23 mouse cellular contexts compared by ENCODE assay signal in the genomic region with DNA sequence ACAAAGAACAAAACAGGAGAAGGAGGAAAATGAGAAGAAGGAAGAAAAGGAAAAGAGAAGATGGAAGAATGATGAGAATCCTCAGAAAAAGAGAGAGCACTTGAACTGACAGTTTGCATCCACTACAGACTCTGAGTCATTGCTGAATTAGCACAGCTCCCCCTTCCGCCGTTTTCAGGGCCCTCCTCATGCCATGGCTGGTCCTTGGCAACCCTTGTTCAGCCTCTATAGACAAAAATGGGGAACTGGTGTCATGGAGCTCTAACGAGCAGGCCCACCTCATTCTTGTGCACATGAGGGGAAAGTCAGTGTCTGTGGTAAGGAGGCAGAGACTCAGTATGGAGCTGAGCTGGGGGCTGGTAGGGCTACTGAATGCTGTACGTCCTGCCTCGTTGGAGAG.
A peak's percentile ranks its signal among the peaks of the same experiment; 100 is the strongest.
DNase-seq lines count a peak whose midpoint lies in the region; ATAC-seq and TF ChIP-seq lines count a peak whose summit lies in the region.
"Had no signal": no experiment of that assay in that cellular context is flagged by ENCODE, and none has a peak within 500 bp of the region (broad histone marks: within the 10 kb centered on the region; RNA-seq: fewer than 3 reads in every experiment).

No protein-coding gene starts in this region.

- no peak overlapping the region for H3K4me3 ChIP-seq in hindbrain, embryonic 12.5 days
- no peak overlapping the region for H3K4me3 ChIP-seq in hindbrain, embryonic 16.5 days (ENCODE audit: low read length)
- no peak overlapping the region for H3K4me3 ChIP-seq in liver, postnatal 0 days (ENCODE audit: low read depth, low read length)
- H3K4me3 ChIP-seq in left cerebral cortex, adult 2 months, result no peak overlapping the region
- H3K4me3 ChIP-seq: embryonic facial prominence, embryonic 10.5 days; embryonic facial prominence, embryonic 12.5 days; forebrain, embryonic 13.5 days; forebrain, embryonic 15.5 days had no signal

- no peak overlapping the region for H3K4me2 ChIP-seq in hindbrain, embryonic 12.5 days (replicated peaks)
- no peak overlapping the region for H3K4me2 ChIP-seq in hindbrain, embryonic 16.5 days (ENCODE audit: low read length)
- H3K4me2 ChIP-seq in liver, postnatal 0 days (ENCODE audit: low read depth, low read length), result no peak overlapping the region
- H3K4me2 ChIP-seq: embryonic facial prominence, embryonic 12.5 days; forebrain, embryonic 13.5 days; forebrain, embryonic 15.5 days had no signal

- no peaks in the 10 kb centered on the region for H3K9me3 ChIP-seq in hindbrain, embryonic 12.5 days (replicated peaks)
- no peaks in the 10 kb centered on the region for H3K9me3 ChIP-seq in hindbrain, embryonic 16.5 days (ENCODE audit: control insufficient read depth, low read length)
- H3K9me3 ChIP-seq in liver, postnatal 0 days (ENCODE audit: low read length), result no peaks in the 10 kb centered on the region
- H3K9me3 ChIP-seq: embryonic facial prominence, embryonic 10.5 days; embryonic facial prominence, embryonic 12.5 days; forebrain, embryonic 13.5 days; forebrain, embryonic 15.5 days had no signal

- H3K9ac ChIP-seq in hindbrain, embryonic 12.5 days, result no peak overlapping the region
- no peak overlapping the region for H3K9ac ChIP-seq in hindbrain, embryonic 16.5 days (ENCODE audit: low read depth, low read length)
- no peak overlapping the region for H3K9ac ChIP-seq in liver, postnatal 0 days (replicated peaks)
- H3K9ac ChIP-seq: embryonic facial prominence, embryonic 12.5 days; forebrain, embryonic 13.5 days; forebrain, embryonic 15.5 days; forebrain, postnatal 0 days had no signal

- TF ChIP-seq CTCF in liver, postnatal 0 days (IDR thresholded peaks at IDR 0.05; ENCODE audit: low read depth), result no peak
- TF ChIP-seq CTCF in left cerebral cortex, adult 2 months (IDR thresholded peaks at IDR 0.05), result no peak

- DNase-seq in liver, postnatal 0 days, result no peak
- no peak for DNase-seq in left cerebral cortex, adult 2 months (ENCODE audit: extremely low spot score in 1 of 2, low spot score in 2 of 2)
- DNase-seq: adrenal gland, adult 2 months; adrenal gland, postnatal 10 days; adrenal gland, postnatal 25 days; B cell, adult 2 months; cerebellum, adult 11-12 months; cerebellum, adult 2 months; cerebellum, adult 9-10 months; cerebellum, postnatal 14 days; cerebellum, postnatal 36 days; forebrain, postnatal 0 days had no signal

- TF ChIP-seq EP300 in liver, postnatal 0 days (IDR thresholded peaks at IDR 0.05; ENCODE audit: low read depth), result no peak

- H3K27me3 ChIP-seq in hindbrain, embryonic 12.5 days, result no peaks in the 10 kb centered on the region
- no peaks in the 10 kb centered on the region for H3K27me3 ChIP-seq in hindbrain, embryonic 16.5 days (replicated peaks; ENCODE audit: control insufficient read depth, insufficient read depth, low read length)
- no peaks in the 10 kb centered on the region for H3K27me3 ChIP-seq in liver, postnatal 0 days (ENCODE audit: insufficient read depth, low read length)
- H3K27me3 ChIP-seq: CH12.LX; embryonic facial prominence, embryonic 12.5 days; forebrain, embryonic 13.5 days; forebrain, embryonic 15.5 days had no signal

- peak; percentile 38; the same call in 1 of the 2 replicates for ATAC-seq in hindbrain, embryonic 12.5 days (ENCODE audit: low FRiP score)
- no peak for ATAC-seq in hindbrain, embryonic 16.5 days
- peak; percentile 73; the same call in 1 of the 2 replicates for ATAC-seq in common myeloid progenitor, adult 5-6 weeks (replicated peaks; ENCODE audit: low read depth, poor library complexity, severe bottlenecking)
- peak; percentile 52 for ATAC-seq in megakaryocyte progenitor cell, adult 5-6 weeks (replicated peaks; ENCODE audit: poor library complexity)
- ATAC-seq in liver, postnatal 0 days, result no peak
- ATAC-seq: CD4-positive, CD25-positive, alpha-beta regulatory T cell, adult 4 months; forebrain, embryonic 13.5 days; forebrain, embryonic 15.5 days; forebrain, postnatal 0 days had no signal

- 68% methylated on average over 5 of the region's 5 CpGs for whole genome bisulfite sequencing in hindbrain, embryonic 12.5 days
- 66% methylated on average over 5 of the region's 5 CpGs for WGBS in hindbrain, embryonic 16.5 days
- WGBS in liver, postnatal 0 days (ENCODE audit: insufficient replicate concordance), result 61% methylated on average over 5 of the region's 5 CpGs

- H3K36me3 ChIP-seq in hindbrain, embryonic 12.5 days, result no peaks in the 10 kb centered on the region
- H3K36me3 ChIP-seq in hindbrain, embryonic 16.5 days (ENCODE audit: control insufficient read depth, insufficient read depth, low read length), result no peaks in the 10 kb centered on the region
- no peaks in the 10 kb centered on the region for H3K36me3 ChIP-seq in liver, postnatal 0 days (replicated peaks; ENCODE audit: insufficient read depth, low read length)
- H3K36me3 ChIP-seq: embryonic facial prominence, embryonic 10.5 days; embryonic facial prominence, embryonic 12.5 days; forebrain, embryonic 15.5 days; G1E had no signal

- H3K4me1 ChIP-seq in hindbrain, embryonic 12.5 days, result no peaks in the 10 kb centered on the region
- no peaks in the 10 kb centered on the region for H3K4me1 ChIP-seq in hindbrain, embryonic 16.5 days (ENCODE audit: control insufficient read depth, insufficient read depth, low read depth, low read length)
- no peaks in the 10 kb centered on the region for H3K4me1 ChIP-seq in liver, postnatal 0 days (ENCODE audit: insufficient read depth)
- H3K4me1 ChIP-seq: embryonic facial prominence, embryonic 12.5 days; forebrain, embryonic 13.5 days; forebrain, embryonic 15.5 days had no signal

- intact Hi-C loops in left cerebral cortex, adult 2 months (cut with DNase I), result no loop called here

- H3K27ac ChIP-seq in hindbrain, embryonic 12.5 days, result no peak overlapping the region
- no peak overlapping the region for H3K27ac ChIP-seq in hindbrain, embryonic 16.5 days (ENCODE audit: low read depth, low read length)
- H3K27ac ChIP-seq in liver, postnatal 0 days (ENCODE audit: low read depth), result no peak overlapping the region
- H3K27ac ChIP-seq in left cerebral cortex, adult 2 months, result no peak overlapping the region
- H3K27ac ChIP-seq: embryonic facial prominence, embryonic 10.5 days; embryonic facial prominence, embryonic 12.5 days; forebrain, embryonic 13.5 days; forebrain, embryonic 15.5 days had no signal

Comparison
In these comparisons a context has a peak if more than half of its experiments do, and no peak if none do; other contexts are left out.
1. ATAC-seq: peak in hindbrain, embryonic 12.5 days (single experiment), common myeloid progenitor, adult 5-6 weeks (single experiment) and megakaryocyte progenitor cell, adult 5-6 weeks (single experiment); none in hindbrain, embryonic 16.5 days (single experiment) and liver, postnatal 0 days (single experiment).